Mouse (Mus musculus): Measurements from ENCODE around the gene Lhb. TPM values are rescaled to one million over a fixed set of nuclear protein-coding genes. Genes with fewer than 3 reads are reported as not detected.

Lhb gene
- polyA plus RNA-seq, 1 experiment: 0.80 TPM

Other genes starting within 250 kb of the Lhb start
- not detected in 2 replicates for gene Gfy, start 241.3 kb upstream of the Lhb start, polyA plus RNA-seq (2012; rRNA removed)
- gene Pth2, start 239.8 kb upstream of the Lhb start, polyA plus RNA-seq (2012; rRNA removed): not detected in 2 replicates
- gene Ccdc155, start 215.9 kb upstream of the Lhb start, polyA plus RNA-seq (2012; rRNA removed): 0.39 and 0.41 TPM in 2 replicates
- gene Dkkl1, start 208.7 kb upstream of the Lhb start, polyA plus RNA-seq (2012; rRNA removed): 11.5 and 18.9 TPM in 2 replicates
- gene Tead2, start 205.1 kb upstream of the Lhb start, polyA plus RNA-seq (2012; rRNA removed): 32.6 and 50.1 TPM in 2 replicates
- gene Cd37, start 181.7 kb upstream of the Lhb start, polyA plus RNA-seq (2012; rRNA removed): 19.8 and 24.3 TPM in 2 replicates
- 0.32 and 0.46 TPM in 2 replicates for gene Slc6a16, start 179.7 kb upstream of the Lhb start, polyA plus RNA-seq (2012; rRNA removed)
- gene Slc6a21, start 143.3 kb upstream of the Lhb start, polyA plus RNA-seq (2012; rRNA removed): 1.1 and 2.3 TPM in 2 replicates
- 41.6 and 48.8 TPM in 2 replicates for gene Trpm4, start 87.0 kb upstream of the Lhb start, polyA plus RNA-seq (2012; rRNA removed)
- 0.42 and 0.48 TPM in 2 replicates for gene Hrc, start 85.5 kb upstream of the Lhb start, polyA plus RNA-seq (2012; rRNA removed)
- gene Ppfia3, start 53.8 kb upstream of the Lhb start, polyA plus RNA-seq (2012; rRNA removed): 3.0 and 3.1 TPM in 2 replicates
- gene Lin7b, start 50.2 kb upstream of the Lhb start, polyA plus RNA-seq (2012; rRNA removed): 5.7 and 7.2 TPM in 2 replicates
- 216 and 217 TPM in 2 replicates for gene Snrnp70, start 25.1 kb upstream of the Lhb start, polyA plus RNA-seq (2012; rRNA removed)
- 0.27 and 0.28 TPM in 2 replicates for gene Kcna7, start 15.2 kb upstream of the Lhb start, polyA plus RNA-seq (2012; rRNA removed)
- gene Ntf5, start 7.1 kb upstream of the Lhb start, polyA plus RNA-seq (2012; rRNA removed): 1.8 and 2.6 TPM in 2 replicates
- 75.3 and 76.4 TPM in 2 replicates for gene Gys1, start 14.0 kb downstream of the Lhb start, polyA plus RNA-seq (2012; rRNA removed)
- 46.0 and 47.8 TPM in 2 replicates for gene Ruvbl2, start 17.3 kb downstream of the Lhb start, polyA plus RNA-seq (2012; rRNA removed)
- 2,754 and 3,247 TPM in 2 replicates for gene Ftl1, start 39.1 kb downstream of the Lhb start, polyA plus RNA-seq (2012; rRNA removed)
- 92.8 and 104 TPM in 2 replicates for gene Bax, start 46.1 kb downstream of the Lhb start, polyA plus RNA-seq (2012; rRNA removed)
- gene Tulp2, start 61.1 kb downstream of the Lhb start, polyA plus RNA-seq (2012; rRNA removed): 2.5 and 2.6 TPM in 2 replicates
- gene Gm45808, start 66.0 kb downstream of the Lhb start, polyA plus RNA-seq (2012; rRNA removed): 1.2 and 6.9 TPM in 2 replicates
- 15.6 and 16.4 TPM in 2 replicates for gene Dhdh, start 68.0 kb downstream of the Lhb start, polyA plus RNA-seq (2012; rRNA removed)
- gene Nucb1, start 89.6 kb downstream of the Lhb start, polyA plus RNA-seq (2012; rRNA removed): 540 and 702 TPM in 2 replicates
- 19.6 and 24.0 TPM in 2 replicates for gene Ppp1r15a, start 105.4 kb downstream of the Lhb start, polyA plus RNA-seq (2012; rRNA removed)
- 13.5 and 13.9 TPM in 2 replicates for gene Plekha4, start 105.5 kb downstream of the Lhb start, polyA plus RNA-seq (2012; rRNA removed)
- 2.6 and 6.3 TPM in 2 replicates for gene Hsd17b14, start 134.1 kb downstream of the Lhb start, polyA plus RNA-seq (2012; rRNA removed)
- 111 and 127 TPM in 2 replicates for gene Bcat2, start 149.3 kb downstream of the Lhb start, polyA plus RNA-seq (2012; rRNA removed)
- gene Fgf21, start 194.7 kb downstream of the Lhb start, polyA plus RNA-seq (2012; rRNA removed): 2.0 TPM in 2 replicates
- gene Fut1, start 196.5 kb downstream of the Lhb start, polyA plus RNA-seq (2012; rRNA removed): 24.1 and 36.6 TPM in 2 replicates
- gene Izumo1, start 201.0 kb downstream of the Lhb start, polyA plus RNA-seq (2012; rRNA removed): 0.58 and 0.75 TPM in 2 replicates
- 24.9 and 25.9 TPM in 2 replicates for gene Rasip1, start 206.7 kb downstream of the Lhb start, polyA plus RNA-seq (2012; rRNA removed)
- gene Mamstr, start 219.2 kb downstream of the Lhb start, polyA plus RNA-seq (2012; rRNA removed): 6.1 and 7.7 TPM in 2 replicates
- gene Fut2, start 245.6 kb downstream of the Lhb start, polyA plus RNA-seq (2012; rRNA removed): 1.1 and 2.9 TPM in 2 replicates